Mouse (Mus musculus) spleen, adult 2 months (tissue): ENCODE measurements around the gene Nr2f2.

Source experiments
- CTCF ChIP-seq: fragments of 200-500 bp; IDR thresholded peaks from 2 replicates; pipeline ENCODE4 v1.5.1; 2011; ENCODE audit warnings: mild to moderate bottlenecking, inconsistent platforms; ENCODE audit not compliant: insufficient read depth, insufficient read length, insufficient replicate concordance; ENCODE audit errors: extremely low read depth
- POLR2A ChIP-seq: fragments of 200-500 bp; IDR thresholded peaks from 2 replicates; pipeline ENCODE4 v1.6.1; 2011; ENCODE audit warnings: low read depth, low read length, inconsistent platforms

- TF ChIP-seq POLR2A, result no peak
- TF ChIP-seq CTCF, result no peak
Observed at GRCm38 (mm10) chr7:70370552-70371262, 4.2 kb upstream of the Nr2f2 start.
